24 mouse cellular contexts compared by ENCODE assay signal in genomic region chr2:74956129-74956450, GRCm38 (mm10).
"Had no signal": no experiment of that assay in that cellular context is flagged by ENCODE, and none has a peak within 500 bp of the region (broad histone marks: within the 10 kb centered on the region; RNA-seq: fewer than 3 reads in every experiment).

No protein-coding gene starts in this region.

- H3K4me2 ChIP-seq: heart, embryonic 11.5 days; heart, embryonic 13.5 days; heart, embryonic 15.5 days; hindbrain, embryonic 13.5 days; hindbrain, embryonic 15.5 days; kidney, embryonic 15.5 days; limb, embryonic 13.5 days had no signal

- H3K27me3 ChIP-seq: heart, embryonic 13.5 days; hindbrain, embryonic 13.5 days; hindbrain, embryonic 15.5 days; kidney, embryonic 15.5 days had no signal

- DNase-seq: forebrain, postnatal 0 days; gastrocnemius, postnatal 14 days; gastrocnemius, postnatal 36 days; heart, adult 2 months; heart, postnatal 14 days; heart, postnatal 36 days; kidney, adult 11 months; kidney, adult 2 months; kidney, adult 9 months; kidney, postnatal 14 days; kidney, postnatal 36 days; layer of hippocampus, adult 9-11 months; layer of hippocampus, postnatal 36 days; left cerebral cortex, postnatal 4 days had no signal

- H3K4me1 ChIP-seq: heart, embryonic 13.5 days; heart, embryonic 15.5 days; hindbrain, embryonic 13.5 days; hindbrain, embryonic 15.5 days; kidney, embryonic 15.5 days had no signal

- H3K27ac ChIP-seq: heart, adult 2 months; heart, embryonic 13.5 days; heart, embryonic 15.5 days; hindbrain, embryonic 13.5 days; hindbrain, embryonic 15.5 days; hindbrain, postnatal 0 days; kidney, embryonic 15.5 days; kidney, postnatal 0 days; limb, embryonic 13.5 days had no signal

- H3K36me3 ChIP-seq: heart, embryonic 13.5 days; heart, embryonic 15.5 days; hindbrain, embryonic 13.5 days; hindbrain, embryonic 15.5 days; kidney, embryonic 15.5 days; limb, embryonic 13.5 days had no signal

- H3K4me3 ChIP-seq: heart, adult 2 months; heart, embryonic 13.5 days; heart, embryonic 15.5 days; hindbrain, embryonic 13.5 days; hindbrain, embryonic 15.5 days; kidney, embryonic 15.5 days; limb, embryonic 13.5 days had no signal

- H3K9me3 ChIP-seq: heart, embryonic 13.5 days; heart, embryonic 15.5 days; hindbrain, embryonic 13.5 days; hindbrain, embryonic 15.5 days; kidney, embryonic 15.5 days; limb, embryonic 13.5 days had no signal

- ATAC-seq: forebrain, postnatal 0 days; hindbrain, postnatal 0 days; intestine, embryonic 16.5 days had no signal

- H3K9ac ChIP-seq: forebrain, postnatal 0 days; heart, embryonic 13.5 days; heart, embryonic 15.5 days; hindbrain, embryonic 13.5 days; hindbrain, embryonic 15.5 days; kidney, embryonic 15.5 days; limb, embryonic 13.5 days had no signal
